Mouse (Mus musculus) mouse trophoblast stem cell (cell line): Measurements from ENCODE around the gene Ndufs2.

Experiments
- in situ Hi-C, 2 experiments: fragments of 300-500 bp; cut with MseI, MboI; formaldehyde crosslinking; loops; 2 replicates in 1 of 2; 3 replicates in 1 of 2; pipeline ENCODE4 v1.15.1; 2025

Gene Ndufs2

DNA sequence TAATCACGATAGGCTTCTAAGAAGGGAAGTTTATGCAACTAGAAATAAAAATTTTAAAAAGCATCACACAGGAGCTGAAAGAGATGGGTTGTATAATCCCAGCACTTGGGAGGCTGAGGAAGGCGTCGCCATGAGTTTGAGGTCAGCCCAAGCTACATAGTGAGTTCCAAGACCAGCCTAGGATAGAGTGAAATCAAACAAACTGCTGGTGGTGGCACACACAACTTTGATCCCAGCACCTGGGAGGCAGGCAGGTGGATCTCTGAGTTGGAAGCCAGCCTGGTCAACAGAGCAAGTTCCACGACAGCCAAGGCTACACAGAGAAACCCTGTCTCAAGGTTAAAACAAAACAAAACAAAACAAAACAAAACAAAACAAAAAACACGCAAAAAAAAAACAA, 18.8 kb downstream of the Ndufs2 start:
- in situ Hi-C loops, result no loop called here

DNA sequence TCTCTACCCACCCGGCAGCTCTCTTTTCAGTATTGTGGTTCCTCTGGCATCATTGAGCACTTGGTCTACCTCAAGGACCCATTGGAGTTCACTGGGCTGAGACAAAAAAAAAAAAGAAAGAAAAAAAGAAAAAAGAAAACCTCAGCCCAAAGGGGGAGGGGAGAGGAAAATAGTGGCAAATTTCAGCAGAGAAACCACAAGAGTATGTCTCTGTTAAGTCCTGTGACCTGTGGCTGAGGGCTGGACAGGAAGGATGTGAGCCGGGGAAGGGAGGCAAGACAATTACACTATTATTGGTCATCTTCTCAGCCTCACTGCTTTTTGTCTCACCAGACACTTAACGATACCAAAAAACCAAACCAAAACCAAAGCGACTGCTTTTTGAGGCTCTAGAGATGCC, 19.3 kb downstream of the Ndufs2 start:
- in situ Hi-C loops, result no loop called here

DNA sequence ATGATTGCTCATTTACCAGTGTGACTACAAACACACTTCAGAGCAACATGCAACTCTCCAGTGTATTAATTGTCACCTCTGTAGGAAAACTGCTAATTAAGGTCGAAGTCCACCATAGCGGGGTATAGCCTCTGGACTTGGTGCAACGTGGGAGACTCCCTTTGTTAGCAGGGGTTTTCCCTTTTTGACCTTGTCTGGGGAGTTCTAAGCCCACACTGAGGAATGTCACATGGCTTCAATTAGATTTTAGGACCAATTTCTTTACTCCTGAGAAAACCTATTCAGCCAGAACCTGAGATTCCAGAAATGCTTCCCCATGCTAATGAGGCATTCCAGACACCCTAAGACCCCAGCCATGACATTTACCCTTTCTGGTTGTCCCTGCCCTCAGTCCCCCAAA, 21.0 kb downstream of the Ndufs2 start:
- in situ Hi-C loops, result no loop called here

DNA sequence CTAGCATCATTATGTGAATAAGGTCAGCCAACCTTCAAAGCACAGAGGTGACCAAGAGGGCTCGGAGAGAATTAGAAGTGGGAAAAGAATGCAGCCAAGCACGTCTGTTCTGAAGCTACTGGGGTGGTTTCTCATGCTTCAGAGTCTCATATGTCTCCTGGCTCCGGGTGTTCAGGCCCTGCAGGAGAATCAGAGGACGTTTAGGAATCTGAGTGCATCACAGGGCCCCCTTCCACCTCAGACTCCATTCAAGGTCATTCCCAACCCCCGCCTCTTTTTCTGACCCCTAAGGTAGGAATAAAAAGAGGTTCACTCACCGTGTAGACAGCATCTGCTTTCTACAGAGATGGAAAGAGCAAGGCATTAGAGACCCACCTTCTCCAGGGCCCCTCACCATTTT, 21.4 kb downstream of the Ndufs2 start:
- in situ Hi-C loops, result loop anchor here in 1 of 2 experiments (10.0 kb wide), 1 partner anchor 115 kb away; the partner anchor contains the start of gene Cfap126

DNA sequence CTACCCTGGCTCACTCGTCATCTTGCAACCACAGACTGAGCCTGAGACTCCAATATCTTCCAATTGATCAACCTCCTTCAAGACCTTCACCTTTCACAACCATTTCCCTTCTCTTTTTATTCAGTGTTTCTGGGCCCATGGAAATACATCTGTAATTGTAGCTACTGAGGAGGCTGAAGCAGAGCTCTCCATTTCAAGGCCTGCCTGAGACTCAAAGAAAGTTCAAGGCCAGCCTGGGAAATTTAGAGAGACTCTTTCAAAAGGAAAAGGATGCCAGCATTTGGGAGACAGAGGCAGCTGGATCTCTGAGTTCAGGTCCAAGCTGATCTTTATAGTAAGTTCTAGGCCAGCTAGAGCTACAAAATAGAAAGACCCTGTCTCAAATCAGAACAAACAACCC, 23.3 kb downstream of the Ndufs2 start:
- in situ Hi-C loops, result loop anchor here in 1 of 2 experiments (10.0 kb wide), 1 partner anchor 113 kb away; the partner anchor contains the start of gene Cfap126

DNA sequence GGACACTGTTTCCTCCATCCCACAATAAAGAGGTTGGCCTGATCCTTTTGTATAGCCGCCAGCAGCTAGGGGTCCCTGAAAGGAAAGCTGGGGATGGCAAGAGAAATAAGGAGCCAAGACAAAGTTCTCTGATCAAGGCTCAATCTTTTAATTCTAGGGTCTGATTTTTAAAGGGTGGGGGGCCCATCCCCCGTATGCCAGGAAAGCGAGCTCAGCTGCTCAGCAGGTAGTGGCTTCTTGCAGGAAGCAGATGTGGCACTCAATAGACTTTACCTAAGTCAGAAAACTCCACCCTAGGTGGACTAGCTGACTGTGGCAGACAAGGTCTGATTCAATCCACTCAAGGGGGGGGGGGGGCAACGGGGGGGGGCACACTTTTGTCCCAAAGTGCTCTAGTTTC, 24.4 kb downstream of the Ndufs2 start:
- in situ Hi-C loops, result loop anchor here in 1 of 2 experiments (10.0 kb wide), 1 partner anchor 112 kb away; the partner anchor contains the start of gene Cfap126

DNA sequence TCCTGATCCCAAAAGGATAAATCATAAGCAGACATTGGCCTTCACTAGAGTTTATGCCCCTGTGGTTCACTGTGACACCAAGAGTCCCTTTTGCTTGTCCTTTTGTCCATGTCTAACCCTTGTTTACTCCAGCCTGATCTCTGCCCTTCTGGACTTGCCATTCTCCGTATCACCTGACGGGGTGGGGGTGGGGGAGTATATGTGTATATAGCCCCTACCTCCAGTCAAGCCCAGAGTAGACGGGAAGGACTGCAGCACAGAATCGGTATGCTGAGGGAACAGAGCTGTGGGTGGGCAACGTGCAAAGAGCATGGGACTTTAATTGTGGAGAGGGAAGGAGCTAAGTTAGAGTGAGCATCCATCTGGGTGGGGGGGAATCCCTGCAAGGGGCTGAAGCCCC, 26.3 kb downstream of the Ndufs2 start, which contains the start of gene Apoa2:
Gene Apoa2, plus strand, starts transcription at position 198 of the 400 bp plus-strand sequence.
- in situ Hi-C loops, result loop anchor here (5.0 to 10.0 kb wide), 2 partner anchors 108 to 110 kb away; partner anchors contain the start of gene Cfap126 (in 1 of the 2)

DNA sequence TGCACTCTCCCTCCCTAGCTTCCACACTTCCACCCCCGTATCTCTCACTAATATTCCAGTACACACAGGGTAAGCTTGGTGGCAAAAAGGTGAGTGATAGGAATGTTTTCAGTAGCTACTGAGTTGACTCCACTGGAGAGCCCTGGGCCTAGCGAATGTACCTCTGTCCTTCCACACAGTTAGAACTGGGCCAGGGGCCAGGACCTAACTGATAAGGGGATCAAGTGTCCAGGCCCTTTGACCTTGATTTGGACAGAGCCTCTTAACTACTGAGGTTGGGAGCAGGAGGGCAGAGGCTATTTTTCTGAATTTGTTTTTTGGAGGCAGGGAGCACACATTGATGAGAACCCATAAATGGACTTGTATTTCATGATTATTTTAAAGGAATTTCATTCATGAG, 27.4 kb downstream of the Ndufs2 start:
- in situ Hi-C loops, result loop anchor here (5.0 to 10.0 kb wide), 2 partner anchors 106 to 109 kb away; partner anchors contain the start of gene Cfap126 (in 1 of the 2)

DNA sequence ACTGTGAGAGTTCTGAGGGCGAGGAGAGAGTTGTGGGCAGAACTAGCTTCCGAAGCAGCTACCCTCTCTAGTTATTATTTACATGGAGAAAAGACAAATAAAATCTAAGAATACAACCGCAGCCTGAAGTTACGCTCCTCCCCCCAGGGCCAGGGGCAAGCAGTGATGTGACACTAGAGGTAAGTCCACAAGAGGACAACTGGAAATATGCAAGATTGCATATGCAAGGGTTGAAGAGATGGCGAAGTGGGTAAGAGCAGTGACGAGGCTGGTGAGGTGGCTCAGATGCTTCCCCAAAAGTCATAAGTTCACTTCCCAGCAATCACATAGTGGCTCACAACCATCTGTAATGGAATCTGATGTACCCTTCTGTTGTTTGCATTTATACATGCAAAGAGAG, 28.0 kb downstream of the Ndufs2 start:
- in situ Hi-C loops, result loop anchor here (5.0 to 10.0 kb wide), 2 partner anchors 106 to 108 kb away; partner anchors contain the start of gene Cfap126 (in 1 of the 2)

DNA sequence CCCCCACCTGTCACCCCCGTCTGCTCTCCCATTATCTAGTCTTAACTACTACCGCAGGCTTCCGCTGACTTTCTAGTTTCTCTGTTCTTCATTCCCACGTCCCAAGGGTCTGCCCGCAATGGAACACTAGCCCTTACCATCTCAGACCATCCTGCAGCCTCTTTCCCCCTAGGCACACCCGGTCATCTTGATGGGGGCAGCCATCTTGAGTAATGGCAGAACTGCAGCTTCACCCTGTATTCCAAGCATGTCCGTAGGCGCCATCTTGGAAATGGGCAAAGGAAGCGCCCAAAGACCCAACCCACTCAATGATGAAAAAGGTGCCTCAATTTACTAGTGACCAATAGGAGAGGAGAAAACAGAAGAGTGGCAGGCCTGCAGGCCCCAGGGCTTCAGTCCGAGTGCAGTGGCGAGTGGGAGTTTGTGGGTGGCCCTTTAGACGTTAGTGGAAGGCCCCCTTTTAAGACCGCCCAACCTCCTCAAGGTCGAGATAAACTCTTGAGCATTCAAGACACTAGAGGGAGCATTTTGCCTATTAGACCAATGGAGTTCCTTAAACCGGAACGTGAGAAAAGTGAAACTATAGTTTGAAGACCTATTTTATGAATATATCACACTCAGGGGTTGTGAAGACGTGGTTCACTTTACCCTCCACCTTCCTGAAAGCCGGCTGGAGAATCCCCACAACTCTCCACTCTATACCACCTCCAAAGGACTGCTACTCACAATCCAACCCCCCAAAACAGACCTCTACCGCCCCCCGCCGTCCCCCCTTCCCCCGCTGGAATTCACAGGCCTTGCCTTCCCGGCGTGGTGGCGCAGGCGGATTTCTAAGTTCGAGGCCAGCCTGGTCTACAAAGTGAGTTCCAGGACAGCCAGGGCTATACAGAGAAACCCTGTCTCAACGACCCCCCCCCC, 28.7 kb downstream of the Ndufs2 start, which contains the start of gene Tomm40l:
Gene Tomm40l, minus strand, starts transcription at position 277 of the 918 bp plus-strand sequence.
- in situ Hi-C loops, result loop anchor here (5.0 to 10.0 kb wide), 2 partner anchors 105 to 108 kb away; partner anchors contain the start of gene Cfap126 (in 1 of the 2)

DNA sequence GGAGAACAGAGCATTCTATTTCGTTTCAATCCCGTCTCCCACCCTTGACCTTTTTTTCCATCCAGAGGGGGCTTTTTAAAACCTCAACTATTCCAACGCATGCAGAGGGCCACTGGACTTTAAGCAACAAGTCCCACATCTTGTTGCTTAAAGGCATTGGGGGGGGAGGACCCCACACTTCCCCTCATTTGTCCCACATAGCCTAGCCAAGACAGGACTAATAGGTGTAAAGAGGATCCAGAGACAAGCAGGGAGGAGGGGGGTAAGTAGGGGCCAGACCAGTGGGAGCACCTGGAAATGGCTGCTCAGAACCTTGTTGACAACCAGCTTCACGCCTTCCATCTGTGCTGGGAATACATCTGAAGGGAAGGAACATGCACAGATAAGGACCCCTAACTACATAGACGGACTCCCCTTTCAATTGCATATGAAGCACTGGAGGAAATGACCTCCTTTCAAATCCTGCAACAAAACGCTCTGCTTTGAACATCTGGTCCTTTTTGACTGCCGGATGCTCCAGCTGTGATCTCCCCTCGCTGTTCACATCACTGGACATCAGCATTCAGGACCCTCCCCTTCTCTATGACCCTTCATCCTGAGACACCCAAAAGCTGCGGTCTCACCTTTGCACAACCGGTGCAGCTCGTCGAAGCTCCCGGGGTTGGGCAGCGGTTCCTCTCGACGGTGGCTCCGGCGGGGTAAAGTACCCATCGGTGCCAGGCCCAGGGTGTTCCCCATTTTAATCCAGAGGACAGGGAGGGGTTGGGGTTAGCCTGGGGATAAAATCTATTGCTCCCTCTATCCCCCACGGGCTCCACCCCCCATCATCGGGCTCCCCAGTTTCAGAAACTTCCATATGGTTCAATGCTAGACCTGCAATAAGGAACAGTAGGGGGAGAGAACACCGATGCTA, 29.7 kb downstream of the Ndufs2 start:
- in situ Hi-C loops, result loop anchor here (5.0 to 10.0 kb wide), 2 partner anchors 104 to 107 kb away; partner anchors contain the start of gene Cfap126 (in 1 of the 2)

DNA sequence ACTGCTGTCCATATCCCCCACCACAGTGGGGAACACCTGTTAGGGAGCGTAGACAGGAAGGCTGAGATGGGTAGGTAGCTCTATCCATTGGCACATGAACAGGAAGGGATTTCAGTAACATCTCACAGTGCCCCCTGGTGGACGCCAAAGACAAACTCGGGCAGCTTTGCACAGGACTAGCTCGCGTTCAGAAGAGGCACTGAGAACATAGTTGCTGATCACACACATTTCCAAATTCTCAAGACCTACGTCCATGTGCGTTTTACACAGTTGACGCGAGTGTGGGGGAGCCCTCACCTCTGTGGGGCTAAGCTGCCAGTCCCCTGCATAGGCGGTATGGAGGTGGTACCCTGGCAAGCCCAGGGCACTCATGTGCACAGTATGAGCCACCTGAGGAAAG, 30.3 kb downstream of the Ndufs2 start:
- in situ Hi-C loops, result loop anchor here (5.0 to 10.0 kb wide), 2 partner anchors 104 to 106 kb away; partner anchors contain the start of gene Cfap126 (in 1 of the 2)

DNA sequence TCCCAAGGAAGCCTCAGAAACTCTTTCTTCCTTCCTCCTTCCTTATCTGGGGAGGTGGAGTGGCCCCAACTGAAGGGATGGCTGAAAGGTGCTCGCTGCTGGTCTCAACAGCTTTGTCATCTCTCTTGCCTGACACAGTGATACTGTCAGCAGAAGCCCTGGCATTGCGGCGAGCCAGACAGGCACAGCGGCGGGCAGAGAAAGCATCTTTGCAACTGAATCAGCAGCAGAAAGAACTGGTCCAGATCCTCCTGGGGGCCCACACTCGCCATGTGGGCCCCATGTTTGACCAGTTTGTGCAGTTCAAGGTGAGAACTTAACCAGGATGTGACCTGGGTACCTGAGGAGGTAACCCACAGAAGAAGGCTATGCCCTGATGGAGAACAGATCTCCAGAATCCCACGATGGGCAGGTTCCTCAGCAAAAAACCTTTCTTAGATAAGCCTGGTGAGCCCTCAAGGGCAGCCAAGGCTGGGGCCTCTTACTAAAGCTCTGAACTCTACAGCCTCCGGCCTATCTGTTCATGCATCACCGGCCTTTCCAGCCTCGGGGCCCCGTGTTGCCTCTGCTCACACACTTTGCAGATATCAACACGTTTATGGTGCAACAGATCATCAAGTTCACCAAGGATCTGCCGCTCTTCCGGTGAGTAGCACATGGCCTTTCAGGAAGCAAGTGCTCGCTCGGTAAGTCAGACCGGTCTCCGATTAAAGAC, 34.8 kb downstream of the Ndufs2 start:
- in situ Hi-C loops, result no loop called here

DNA sequence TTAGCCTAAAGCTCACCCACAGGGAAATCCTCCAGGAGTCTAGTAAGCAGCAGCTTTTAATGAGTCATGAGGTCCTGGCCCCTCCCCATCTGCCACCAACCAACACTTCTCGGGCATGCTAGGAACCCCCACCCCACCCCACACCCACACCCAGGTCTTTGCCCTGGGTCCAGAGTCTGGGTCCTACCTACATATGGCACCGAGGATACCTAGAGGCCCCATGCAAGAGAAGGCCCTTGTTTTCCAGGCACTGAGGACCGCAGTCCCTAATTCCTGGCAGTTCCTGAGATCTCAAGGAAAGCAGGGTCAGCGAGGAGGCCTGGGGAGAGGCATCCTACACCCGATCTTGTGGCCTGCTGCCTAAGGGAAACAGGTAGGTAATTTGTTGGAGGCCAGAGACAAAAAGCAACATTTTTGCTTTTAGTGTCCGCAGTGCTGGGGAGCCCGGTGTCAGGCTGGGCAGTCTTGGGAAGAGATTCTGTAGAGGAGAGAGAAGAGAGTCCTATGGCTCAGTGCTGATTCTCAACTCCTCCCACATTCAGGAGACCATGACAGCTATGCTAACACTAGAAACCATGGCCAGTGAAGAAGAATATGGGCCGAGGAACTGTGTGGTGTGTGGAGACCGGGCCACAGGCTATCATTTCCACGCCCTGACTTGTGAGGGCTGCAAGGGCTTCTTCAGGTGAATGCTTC, 37.2 kb downstream of the Ndufs2 start, which contains the start of gene Nr1i3:
Gene Nr1i3, plus strand, starts transcription at position 170 of the 696 bp plus-strand sequence.
- in situ Hi-C loops, result no loop called here

DNA sequence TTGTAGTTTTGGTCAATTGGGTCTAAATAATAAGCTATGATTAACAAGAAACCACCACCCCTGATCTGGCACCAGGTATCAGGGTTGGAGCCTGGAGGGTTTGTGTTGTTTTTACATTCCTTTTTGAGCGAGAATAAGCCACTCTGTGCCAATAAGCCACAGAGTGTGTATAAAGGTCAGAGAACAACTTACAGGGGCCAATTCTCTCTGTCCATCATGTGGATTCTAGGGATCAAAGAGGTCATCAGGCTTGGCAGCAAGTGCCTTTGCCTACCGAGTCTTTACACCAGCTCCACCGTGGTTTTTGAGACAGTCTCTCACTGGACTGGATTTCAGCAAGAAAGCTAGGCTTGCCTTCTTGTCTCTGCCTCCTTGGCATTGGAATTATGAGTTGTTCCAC, 38.3 kb downstream of the Ndufs2 start:
- in situ Hi-C loops, result no loop called here

DNA sequence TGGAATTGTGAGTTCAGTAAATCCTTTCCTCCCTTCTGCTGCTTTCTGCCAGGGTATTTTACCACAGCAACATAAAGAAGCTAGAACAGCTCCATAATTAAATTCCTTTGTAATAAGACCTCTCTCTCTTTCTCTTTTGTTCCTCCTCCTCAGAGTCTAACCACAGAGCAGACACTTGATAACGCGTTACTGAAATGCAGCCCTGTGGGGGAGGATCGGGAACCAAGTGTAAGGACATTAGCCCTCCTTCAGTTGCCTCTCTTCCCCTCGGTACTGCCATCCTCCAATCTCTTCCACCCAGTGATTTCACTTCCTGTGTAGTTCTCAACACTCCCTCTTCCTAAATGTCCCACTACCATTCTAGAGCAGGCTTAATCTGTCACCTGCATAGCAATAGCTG, 41.8 kb downstream of the Ndufs2 start:
- in situ Hi-C loops, result no loop called here

DNA sequence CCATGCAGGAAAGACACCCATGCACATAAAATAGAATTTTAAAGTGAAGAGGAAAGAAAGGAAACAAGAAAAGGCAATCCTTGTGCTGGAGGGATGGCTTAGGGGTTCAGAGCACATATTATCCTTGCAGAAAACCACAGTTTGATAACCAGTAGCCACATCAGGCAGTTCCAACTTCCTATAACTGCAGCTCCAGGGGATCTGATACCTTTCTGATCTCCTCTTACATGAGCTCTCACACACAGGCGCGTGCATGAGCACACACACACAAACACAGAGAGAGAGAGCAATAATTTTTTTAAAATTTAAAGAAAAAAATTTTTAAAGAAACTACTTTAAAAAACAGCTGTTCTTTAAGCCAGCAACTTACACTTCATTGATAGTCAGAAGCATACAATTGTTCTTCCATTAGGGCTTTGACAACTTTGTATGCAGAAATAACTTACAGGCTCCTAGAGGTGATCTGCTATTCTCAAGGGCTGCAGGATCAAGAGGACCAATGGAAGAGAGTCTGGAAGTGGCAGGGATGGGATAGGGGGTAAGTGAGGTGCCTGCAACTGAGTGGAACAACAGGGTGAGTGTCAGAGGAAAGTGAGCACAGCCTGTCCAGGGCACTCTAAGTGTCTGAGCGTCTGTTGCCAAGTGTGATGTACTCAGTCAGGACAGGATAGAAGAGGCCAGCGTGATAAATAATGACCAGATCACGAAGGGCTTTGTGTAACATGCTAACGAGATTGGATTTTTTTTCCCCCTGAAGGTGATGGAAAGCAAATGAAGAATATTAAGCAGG, 45.3 kb downstream of the Ndufs2 start:
- in situ Hi-C loops, result no loop called here

DNA sequence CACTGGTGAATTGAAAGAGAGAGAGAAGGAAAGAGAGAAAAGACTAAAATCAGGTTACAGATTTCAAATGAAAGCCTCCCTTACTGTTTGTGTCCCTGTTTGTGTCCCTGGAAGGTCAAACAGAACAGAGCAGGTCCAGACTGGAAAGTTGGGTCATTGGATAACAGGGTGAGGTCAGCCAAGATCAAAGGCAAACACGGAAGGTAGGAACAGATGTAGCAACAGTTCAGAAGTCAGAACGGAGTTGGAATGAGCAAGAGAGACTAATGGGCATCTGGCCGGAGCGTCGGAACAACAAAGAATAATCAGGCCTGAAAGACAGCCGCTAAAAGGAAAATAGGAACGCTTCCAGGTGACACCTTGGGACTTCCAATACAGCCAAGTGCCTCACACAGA, 46.9 kb downstream of the Ndufs2 start:
- in situ Hi-C loops, result no loop called here
